Mouse (Mus musculus) fibroblast of lung, adult 2 months (primary cell): ENCODE measurements at regions not wholly inside any gene's neighbourhood (a gene's known extent, or its start where the extent isn't known, plus 50 kb on each side); places are given as distances from the start of the nearest gene placed in this dataset.

ENCODE experiments used
- DNase-seq: peaks from one replicate; pipeline ENCODE4 v3.0.0-alpha.2; 2011; ENCODE audit warnings: low read depth

DNA sequence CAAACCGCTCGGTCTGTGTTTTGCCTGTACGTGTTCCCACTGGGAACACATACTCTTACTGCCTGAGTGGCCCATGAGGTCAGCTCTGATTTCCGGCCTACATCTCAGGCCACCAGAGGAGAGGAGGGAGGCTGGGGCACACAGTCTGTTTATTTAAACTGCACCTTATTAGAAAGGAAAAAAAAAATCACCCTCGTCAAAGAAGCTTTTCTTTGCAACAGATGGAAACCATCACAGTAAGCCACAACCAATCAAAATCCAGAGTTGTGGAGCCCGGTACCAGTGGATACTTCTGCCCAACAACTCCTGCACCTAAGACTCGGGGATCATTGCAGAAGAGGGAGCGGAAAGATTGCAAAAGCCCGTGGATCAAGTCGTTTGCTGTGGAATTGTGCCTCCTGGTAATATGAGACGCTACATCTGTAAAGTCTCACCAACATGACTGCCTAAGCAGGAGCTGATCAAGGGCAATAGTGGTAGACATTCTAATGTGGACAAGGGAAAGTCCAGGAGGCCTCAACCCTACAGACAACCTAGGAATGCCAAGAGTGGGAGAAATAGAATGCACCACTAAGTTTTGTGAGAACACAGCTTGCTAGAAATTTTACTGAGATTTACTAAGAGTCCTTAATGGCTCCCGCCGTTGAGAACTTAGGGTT is 60.5 kb downstream of the Uqcrfs1 start:
- peak; percentile 65 for DNase-seq

GRCm38 (mm10) chr13:30479128-30479666 is 66.0 kb downstream of the Uqcrfs1 start:
- DNase-seq: no peak

DNA sequence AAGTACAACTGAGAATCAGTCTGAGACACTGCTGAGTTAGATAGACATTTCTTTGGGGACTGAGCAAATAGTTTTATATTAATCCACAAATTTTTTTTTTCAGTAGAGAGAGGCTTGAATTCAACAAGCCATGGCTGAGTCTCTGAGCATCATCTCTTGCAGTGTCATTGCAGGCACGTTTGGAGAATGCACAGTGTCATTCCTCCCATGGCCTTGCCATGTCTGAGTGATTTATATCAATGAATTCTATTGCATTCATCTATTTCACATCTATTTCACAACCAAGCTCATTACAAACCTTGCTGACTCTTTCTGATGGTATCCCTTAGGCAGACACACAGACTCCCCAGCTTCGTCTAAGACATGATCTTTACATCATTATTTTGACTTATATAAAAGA is 66.6 kb downstream of the Uqcrfs1 start:
- DNase-seq: no peak

DNA sequence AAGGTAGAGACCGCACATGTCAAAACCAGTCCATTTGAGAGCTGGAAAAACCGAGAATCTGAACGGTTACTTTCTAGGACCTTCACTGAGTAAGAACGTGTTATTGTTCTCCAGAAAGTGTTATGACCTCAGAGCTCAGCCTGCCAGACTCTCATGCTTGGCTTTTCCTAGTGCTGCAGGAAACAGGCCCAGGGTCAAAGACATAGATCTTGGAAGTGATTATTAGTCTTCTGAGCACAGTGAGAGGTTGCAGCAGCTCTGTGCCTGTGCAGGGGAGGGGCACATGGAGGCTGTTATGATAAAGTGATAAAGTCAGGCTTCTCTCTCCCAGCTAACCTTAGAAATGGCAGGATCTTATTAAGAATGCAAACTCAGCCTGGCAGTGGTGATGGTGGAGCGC is 73.9 kb downstream of the Uqcrfs1 start:
- DNase-seq: no peak

GRCm38 (mm10) chr13:30467104-30467503 is 78.1 kb downstream of the Uqcrfs1 start:
- no peak for DNase-seq

DNA sequence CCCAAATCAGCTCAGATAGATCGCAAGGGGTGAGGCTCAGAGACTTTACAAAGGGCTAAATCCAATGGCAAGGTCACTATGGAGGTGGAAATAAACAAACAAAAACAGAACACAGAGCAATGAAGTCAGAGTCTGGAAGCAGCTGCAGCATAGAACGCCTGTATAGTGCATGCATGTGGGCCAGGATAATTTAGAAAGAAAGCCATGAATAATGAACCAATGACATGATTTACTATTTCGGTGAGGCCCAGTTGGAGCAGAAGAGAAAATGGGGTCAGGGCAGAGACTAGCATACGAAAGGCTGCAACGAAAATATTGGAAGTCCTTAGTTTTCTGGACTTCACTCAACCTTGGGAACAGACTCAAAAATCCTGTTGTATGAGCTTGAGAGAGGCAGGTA is 79.7 kb downstream of the Uqcrfs1 start:
- no peak for DNase-seq

DNA sequence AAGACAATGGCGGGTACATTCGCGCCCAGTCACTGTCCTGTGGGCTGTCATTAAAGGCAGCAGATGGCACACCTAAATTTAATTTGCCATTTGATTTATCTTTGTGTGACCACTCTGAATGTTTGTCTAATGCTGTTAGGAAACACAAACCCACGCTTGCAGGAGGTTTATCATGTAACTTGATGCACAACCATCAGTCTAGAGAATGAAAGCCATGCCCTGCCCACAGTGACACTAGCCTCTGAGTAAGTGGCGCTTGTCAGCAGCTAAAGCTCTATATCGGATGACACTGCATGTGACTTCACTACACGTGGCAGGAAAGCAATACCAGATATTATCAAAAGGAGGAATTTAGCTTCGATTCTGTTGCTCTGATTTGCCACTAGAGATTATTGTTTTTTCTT is 89.9 kb downstream of the Uqcrfs1 start:
- DNase-seq: no peak

- DNase-seq: no peak
These were observed 93.0 kb downstream of the Uqcrfs1 start for GRCm38 (mm10) chr13:30452126-30452525.

GRCm38 (mm10) chr13:30448895-30449294 is 96.3 kb downstream of the Uqcrfs1 start:
- no peak for DNase-seq
